Mouse (Mus musculus) cerebellum, adult 11-12 months (tissue): ENCODE data around the gene Snrpg.
"Not testable (repeated sequence)": the region's sequence is repeated elsewhere in the genome, so short reads cannot be mapped to it uniquely, and the experiment has no call there.

Experiments
- DNase-seq: peaks from one replicate; pipeline ENCODE4 v3.0.0; 2022

Snrpg gene

GRCm38 (mm10) chr6:86368479-86368878 is 2.6 kb upstream of the Snrpg start:
- peak; percentile 35 for DNase-seq

- DNase-seq, result no peak
These were observed 901 bp upstream of the Snrpg start for GRCm38 (mm10) chr6:86370093-86370713.

- DNase-seq, result peak; percentile 96
These were observed 322 bp downstream of the Snrpg start for GRCm38 (mm10) chr6:86371340-86371911.

DNA sequence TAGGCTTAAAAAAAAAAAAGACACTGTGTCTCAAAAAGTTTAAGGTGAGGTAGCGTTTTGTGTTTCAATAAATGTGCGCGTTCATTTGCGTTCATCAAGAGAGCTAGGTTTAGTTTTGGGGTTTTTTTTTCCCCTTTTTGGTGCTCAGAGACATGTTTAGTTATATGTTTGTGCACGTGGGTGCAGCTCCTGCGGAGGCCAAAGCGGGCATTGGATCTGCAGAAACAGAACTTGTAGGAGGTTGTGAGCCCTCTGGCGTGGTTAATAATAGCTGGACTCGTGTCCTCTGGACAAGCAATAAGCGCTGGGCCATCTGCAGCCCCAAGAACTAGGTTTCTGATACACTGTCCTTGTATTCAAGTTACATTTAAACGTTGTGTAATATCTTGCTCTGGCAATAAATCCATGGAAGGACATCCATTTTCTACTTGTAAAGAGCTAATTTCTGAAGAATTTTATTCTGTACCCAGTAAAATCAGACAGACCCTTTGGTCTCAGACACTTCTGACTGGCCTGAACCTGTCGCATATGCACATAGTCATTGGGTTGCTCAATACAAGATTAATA is 929 bp downstream of the Snrpg start:
- DNase-seq, result no peak

- DNase-seq, result no peak
These were observed 2.5 kb downstream of the Snrpg start for GRCm38 (mm10) chr6:86373556-86373955.

DNA sequence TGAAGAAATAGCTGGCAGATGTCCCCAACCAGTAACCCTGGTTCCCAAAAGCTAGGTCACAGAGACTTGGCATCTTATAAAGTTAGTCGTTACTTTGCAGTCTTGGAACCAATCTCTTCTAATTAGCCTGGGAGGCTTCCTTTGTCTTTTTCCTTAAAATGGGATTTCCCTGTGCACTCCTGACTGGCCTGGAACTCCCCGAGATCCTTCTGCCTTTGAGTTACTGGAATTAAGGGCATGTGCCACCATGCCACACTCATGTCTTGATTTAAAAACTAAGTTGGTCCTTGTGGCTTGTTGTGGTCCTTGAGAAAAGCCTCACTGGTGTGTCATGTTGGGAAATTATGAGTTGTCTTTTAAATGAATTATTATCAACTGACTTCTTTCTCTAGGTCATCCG is 7.2 kb downstream of the Snrpg start:
- DNase-seq, result no peak

GRCm38 (mm10) chr6:86380112-86380511 is 9.0 kb downstream of the Snrpg start:
- DNase-seq, result not testable (repeated sequence)

DNA sequence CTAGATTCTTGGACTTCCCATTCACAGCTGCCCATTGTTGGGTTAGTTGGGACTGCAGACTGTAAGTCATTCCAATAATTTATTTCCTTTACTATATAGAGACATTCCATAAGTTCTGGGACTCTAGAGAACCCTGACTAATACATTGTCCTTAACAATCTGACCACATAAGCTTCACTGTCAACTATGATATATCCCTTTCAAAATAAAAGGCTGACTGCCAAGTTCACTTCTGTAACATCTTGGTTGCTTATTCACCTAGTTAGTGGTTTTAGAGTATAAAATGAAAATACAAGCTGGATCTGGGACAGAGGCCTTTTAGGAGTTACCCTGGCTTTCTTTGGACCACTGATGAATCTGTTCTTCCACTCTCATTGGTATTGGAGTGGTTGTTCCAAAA is 11.4 kb downstream of the Snrpg start:
- no peak for DNase-seq

DNA sequence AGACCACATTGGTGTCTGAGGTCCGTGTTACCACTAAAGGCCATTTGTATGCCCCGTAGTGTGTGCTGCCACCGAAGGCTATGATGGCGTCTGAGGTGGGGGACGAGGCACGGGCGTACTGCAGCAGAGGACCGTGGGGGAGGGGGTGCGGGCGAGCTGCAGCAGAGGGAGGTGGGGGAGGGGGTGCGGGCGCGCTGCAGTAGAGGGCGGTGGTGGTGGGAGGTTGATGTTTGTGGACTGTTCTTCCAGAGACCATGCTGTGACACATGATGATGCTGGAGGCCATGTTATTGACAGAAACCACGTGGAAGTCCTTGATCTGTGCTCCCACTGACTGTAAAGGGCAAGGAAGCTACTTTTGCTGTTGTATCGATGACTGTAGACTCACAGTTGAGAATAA is 12.3 kb downstream of the Snrpg start:
- DNase-seq, result no peak

- no peak for DNase-seq
These were observed 13.6 kb downstream of the Snrpg start for GRCm38 (mm10) chr6:86384692-86385091.

DNA sequence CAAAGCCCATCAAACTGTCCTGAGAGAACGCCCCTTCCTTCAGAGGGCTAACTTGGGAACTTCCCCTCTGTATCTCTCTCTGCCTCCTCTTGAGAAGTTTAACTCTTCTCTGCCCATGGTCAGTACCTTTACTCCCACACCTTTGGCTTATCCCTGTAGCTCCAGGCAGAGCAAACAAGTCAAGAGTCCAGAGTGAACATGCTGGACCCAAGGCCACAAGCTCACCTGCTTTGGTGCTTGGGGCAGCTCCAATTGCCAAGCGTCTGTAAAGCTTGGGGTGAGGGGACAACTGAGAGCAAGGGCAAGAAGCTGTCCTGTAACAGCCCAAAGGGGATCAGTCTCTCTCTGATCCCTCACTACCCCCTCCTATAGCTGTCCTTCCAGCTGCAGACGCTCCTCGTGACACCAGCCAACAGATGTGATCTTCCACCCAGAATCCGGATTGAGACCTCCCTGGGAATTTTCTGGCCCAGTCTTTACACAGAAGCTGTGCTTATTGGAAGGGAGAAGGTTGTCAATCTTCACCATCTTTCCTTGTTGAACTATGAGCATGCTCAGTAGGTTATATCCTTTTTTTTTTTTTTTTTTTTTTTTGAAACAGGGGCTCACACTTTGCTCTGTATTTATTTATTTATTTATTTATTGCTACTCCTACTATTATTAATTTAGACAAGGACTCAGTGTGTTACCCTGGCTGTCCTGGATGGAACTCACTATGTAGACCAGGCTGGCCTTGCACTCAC is 14.4 kb downstream of the Snrpg start:
- no peak for DNase-seq

- DNase-seq, result no peak
These were observed 16.2 kb downstream of the Snrpg start for GRCm38 (mm10) chr6:86387313-86387712.

DNA sequence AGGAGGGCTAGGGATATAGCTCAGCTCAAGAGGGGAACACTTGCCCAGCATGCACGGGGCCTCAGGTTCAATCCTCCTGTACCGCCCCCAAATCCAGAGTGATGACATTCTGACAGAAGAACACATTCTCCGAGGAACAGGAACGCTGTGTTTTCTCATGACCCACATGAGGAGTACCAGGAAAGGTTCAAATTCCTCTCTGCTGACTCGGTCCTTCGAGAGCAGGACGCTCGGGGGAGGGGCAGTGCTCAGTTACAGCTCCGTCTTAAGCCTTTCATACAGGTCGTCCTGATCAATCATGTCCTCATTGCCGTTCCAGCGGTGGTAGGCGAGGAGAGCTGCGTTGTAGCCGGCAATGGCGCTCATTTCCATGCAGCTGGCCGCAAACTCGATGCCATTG is 17.4 kb downstream of the Snrpg start:
- DNase-seq, result no peak

DNA sequence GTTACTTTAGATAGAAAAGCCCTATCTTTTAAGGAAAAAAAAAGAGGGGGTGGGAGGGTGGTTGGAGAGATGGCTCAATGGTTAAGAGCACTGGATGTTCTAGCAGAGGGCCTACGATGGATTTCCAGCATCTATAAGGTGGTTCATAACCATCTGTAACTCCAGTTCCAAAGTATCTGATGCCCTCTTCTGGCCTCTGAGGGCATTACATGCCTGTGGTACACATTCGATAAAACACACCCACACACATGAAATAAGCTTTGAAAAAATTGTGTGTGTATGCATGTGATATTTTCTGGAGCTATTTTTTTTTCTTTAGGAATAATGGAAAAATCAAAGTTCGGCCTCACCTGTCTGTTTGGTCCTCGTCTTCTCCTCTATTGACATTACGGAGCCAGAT is 20.2 kb downstream of the Snrpg start:
- no peak for DNase-seq

GRCm38 (mm10) chr6:86393187-86393586 is 22.1 kb downstream of the Snrpg start:
- DNase-seq, result no peak

- no peak for DNase-seq
These were observed 23.1 kb downstream of the Snrpg start for GRCm38 (mm10) chr6:86394078-86394720.

- DNase-seq, result no peak
These were observed 23.9 kb downstream of the Snrpg start for GRCm38 (mm10) chr6:86395021-86395420.

GRCm38 (mm10) chr6:86395969-86396368 is 24.9 kb downstream of the Snrpg start:
- DNase-seq, result no peak

DNA sequence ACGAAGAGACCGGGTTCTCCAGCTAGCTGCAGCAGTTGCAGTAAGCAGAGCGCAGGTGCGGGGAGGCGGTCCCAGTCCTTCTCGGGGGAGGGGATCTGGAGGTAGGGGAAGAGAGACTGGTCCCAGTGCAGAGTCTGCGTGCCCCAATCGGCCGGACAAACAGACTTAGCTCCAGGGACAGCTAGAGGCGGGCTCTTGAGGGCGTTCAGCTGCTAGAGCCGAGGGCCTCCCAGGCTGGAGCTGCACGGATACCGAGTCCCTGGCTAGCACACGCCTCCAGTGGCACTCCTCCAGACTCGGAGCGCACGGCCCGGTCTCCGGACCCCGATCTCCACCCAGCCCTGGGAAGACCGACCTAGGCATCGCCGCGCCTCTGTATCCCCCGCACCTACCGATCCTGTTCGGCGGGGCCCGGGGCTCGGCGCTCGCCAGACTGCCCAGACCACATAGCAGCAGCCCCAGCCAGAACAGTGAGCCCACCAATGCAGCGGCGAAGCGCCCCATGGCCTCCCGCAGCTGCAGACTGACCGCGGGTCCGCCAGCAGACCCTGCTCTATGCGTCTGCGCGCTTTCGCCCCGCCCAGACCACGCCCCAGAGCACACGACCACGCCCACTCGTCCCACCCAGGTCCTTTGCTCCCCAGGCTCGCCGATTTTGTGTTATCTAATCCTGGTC is 25.6 kb downstream of the Snrpg start, which contains the start of gene Pcyox1:
Pcyox1 (minus strand) TSS at position 574 of the 676 bp plus-strand sequence.
- DNase-seq, result peak; percentile 88

GRCm38 (mm10) chr6:86397257-86397980 is 26.3 kb downstream of the Snrpg start:
- no peak for DNase-seq

- no peak for DNase-seq
These were observed 27.9 kb downstream of the Snrpg start for GRCm38 (mm10) chr6:86398986-86399385.

- DNase-seq, result no peak
These were observed 28.9 kb downstream of the Snrpg start for GRCm38 (mm10) chr6:86399995-86400394.
